Mouse (Mus musculus): ENCODE measurements around the gene Tmem202.

The Tmem202 gene

DNA sequence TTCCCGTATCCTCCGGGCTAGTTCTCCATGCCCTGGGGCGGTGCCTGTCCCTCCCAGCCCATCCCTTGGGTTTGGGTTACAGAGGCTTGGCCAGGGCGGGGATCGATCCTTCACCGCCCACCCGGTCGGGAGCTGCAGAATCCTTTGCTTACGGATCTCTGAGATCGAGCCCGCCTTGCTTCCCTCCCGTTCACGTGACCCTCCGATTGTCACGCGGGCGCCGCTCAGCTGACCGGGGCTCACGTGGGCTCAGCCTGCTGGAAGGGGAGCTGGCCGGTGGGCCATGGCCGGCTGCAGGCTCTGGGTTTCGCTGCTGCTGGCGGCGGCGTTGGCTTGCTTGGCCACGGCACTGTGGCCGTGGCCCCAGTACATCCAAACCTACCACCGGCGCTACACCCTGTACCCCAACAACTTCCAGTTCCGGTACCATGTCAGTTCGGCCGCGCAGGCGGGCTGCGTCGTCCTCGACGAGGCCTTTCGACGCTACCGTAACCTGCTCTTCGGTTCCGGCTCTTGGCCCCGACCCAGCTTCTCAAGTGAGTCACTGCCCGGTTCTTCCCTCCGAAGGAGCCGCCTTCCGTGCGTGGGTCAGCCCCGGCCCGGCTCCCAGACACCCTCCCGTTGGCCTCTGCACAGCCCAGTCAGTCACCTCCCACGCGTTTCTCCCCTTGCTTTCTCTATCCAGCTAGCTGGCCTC is at the start of gene Tmem202, which contains the start of gene Hexa:
Tmem202 (minus strand) TSS at position 407 of the 697 bp plus-strand sequence.
Hexa (plus strand) TSS at position 100 of the 697 bp plus-strand sequence.
- peak; percentile 73 for DNase-seq

DNA sequence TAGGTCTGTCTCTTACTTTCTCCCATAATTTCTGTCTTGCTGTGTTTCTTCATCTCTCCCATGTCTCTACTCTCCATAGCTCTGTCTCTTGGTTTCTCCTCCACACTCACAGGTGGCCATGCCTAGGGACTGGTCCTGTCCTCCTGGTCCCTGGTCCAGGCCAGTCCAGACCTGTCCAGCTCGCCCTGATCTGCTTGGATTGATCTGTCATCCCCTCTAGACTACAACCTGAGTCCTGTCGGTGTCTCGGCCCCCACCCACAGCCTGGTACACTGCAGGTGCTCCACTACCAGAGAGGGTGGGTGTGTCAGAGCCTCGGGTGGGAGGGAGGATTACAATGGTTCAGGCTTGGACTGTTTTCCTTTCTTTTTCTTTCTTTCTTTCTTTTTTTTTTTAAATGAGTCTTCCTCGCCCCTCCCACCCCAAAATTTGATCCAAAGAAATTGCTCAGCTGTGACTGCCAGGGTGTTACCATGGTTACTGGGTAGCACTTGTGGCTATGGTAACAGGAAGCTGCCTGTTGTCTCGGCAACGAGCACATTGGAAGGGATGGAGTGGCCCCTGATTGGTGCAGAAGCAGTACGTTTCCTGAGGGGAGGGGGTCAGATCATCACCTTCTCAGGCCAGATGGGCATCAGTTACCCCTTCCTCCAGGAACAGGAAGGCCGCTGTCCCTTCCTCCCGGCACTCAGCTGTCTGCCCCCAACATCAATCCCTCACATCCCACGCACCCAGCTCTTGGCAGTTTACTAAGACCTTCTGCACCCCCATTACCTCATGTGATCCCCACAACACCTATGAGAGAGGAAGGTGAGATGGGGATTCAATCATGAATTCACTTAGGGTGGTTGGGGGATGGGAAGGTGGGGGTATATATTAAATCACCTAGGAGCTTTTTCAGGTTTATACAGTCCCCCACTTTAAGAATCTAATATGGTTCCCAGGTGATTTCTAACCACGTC is 49.3 kb upstream of the Tmem202 start:
- DNase-seq: no peak

DNA sequence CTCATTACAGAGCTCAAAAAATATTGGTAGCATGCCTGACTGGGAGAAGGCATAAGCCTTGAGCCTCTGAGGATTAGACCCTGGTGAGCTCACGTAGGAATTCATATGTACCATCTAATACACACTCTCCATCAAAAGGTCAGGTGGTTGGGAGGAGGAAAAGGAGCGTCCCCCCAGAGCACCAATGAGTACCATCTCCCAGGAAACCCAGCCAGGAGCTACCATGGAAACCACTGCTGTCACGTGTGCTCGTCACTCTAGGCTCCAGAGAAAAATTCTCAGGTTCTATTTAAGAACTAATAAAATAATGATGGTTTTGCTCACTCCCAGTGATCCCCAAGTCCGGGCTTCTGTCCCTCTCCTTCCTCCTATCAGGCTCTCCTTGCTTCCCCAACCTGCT is 48.6 kb upstream of the Tmem202 start:
- DNase-seq: no peak

DNA sequence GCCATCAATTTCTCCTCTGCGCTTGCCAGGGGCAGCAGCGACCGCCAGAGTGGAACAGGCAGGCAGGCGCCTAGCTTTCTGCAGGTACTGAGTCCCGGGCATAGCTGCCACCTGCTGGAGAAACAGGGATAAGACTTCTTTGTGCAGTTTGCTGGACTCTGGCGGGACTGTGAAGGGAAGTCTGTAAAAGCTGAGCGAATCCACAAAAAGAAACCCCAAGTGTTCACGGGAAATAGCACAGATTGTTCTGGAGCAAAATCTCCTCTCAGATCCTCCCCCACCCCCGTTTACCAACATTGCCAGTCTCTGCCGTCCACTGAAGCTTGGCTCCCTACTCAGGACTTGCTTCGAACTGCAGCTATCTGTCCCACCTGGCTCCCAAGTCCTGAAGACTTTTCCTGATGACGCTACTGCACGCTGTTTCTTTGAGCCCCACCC is 45.2 kb upstream of the Tmem202 start:
- peak; percentile 76 for DNase-seq

DNA sequence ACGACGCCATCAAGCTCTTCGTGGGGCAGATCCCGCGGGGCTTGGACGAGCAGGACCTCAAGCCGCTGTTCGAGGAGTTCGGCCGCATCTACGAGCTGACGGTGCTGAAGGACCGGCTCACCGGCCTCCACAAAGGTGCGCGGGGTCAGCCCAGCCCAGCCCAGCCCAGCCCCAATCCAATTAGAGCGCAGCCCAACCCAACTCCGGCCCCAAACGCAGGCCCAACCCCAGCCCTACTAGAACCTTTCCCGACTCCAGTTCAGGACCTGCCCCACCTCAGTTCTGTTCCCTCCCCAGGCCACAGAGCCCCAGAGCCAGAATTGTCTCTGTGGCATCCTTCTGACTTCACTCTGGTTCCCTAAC is 38.8 kb upstream of the Tmem202 start:
- DNase-seq: no peak

DNA sequence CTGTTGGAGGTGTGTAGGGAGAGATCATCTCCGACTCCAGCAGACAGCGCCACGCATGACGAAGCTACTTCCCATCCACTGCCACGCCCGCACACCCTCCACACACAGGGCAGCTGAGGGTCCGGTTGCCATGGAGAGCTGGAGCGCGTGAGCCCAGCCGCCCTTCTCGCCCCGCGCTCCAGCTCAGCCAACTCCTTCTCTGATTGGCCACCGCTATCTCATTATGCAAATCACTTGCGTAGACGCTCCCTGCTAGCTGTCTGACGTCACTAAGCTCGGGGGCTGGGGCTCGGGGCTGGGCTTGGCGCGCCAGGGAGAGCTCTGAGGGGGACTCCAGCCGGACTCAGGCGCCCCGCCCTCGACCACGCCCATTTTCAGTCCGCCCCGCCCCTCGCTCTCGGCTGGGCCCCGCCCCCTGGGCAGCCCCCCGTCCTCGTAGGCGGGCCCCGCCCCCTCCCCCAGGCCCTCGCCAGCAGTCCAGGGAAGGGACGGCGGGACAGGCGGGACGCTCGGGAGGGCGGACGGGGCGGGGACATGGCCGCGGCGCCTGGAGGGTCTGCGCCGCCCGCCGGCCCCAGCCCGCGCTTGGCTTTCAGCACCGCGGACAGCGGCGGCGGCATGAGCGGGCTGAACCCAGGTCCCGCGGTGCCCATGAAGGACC is 38.3 kb upstream of the Tmem202 start, which contains the start of gene Celf6:
Celf6 (plus strand) TSS at position 74 of the 661 bp plus-strand sequence.
- DNase-seq: peak; percentile 89

DNA sequence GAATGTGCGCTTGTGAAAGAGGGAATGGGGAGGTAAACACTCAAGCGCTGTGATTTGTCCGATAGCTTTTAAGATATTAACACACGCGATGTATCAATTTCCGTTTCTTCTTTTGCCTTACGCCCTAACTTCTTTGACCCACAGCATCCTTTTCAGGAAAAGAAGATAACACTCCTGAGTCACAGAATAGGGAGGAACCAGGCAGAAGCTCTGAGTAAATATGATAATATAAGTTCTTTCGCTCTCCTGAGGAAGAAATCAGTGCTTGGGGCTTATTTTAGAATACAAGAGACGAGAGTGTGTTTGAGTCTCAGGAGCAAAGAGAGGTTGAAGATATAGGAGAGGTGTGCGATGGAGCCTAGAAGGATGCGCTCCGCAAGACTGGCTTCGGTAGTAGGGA is 37.8 kb upstream of the Tmem202 start:
- no peak for DNase-seq

DNA sequence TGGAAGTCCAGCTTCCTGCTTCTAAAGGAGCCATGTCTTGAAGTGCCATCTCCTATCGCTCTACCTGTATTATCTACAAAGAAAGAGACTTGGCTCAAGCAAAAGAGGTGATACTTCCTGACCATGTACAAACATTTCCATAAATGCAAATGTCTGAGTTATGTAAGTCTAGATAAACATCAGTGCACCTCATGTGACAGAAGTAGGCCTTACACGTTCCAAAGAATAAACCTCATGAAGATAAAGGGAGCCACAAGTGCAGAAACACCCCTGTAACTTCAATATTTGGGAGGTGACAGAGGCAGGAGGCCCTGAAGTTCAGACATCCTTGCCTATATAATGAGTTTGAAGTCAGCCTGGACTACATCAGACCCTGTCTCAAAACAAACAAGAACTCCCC is 32.2 kb upstream of the Tmem202 start:
- DNase-seq: no peak

DNA sequence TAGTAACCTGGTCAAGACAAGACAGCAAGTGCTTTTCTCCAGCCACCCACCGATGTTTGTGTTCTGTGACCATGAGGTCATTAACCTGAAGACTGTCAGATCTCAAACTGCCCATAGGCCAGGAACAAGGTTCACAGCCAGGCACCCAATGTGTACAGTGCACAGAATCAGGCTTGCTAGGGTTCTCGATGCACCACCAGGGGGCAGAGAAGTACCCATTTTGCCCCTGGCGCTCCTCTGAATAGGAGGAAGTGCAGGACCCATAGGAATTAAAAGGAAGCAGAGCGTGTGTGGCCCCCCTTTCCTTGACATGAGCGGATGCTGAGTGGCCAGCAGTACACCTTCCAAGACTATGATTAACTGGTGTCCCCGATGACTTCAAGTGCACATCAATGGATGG is 27.5 kb upstream of the Tmem202 start:
- peak; percentile 74 for DNase-seq

DNA sequence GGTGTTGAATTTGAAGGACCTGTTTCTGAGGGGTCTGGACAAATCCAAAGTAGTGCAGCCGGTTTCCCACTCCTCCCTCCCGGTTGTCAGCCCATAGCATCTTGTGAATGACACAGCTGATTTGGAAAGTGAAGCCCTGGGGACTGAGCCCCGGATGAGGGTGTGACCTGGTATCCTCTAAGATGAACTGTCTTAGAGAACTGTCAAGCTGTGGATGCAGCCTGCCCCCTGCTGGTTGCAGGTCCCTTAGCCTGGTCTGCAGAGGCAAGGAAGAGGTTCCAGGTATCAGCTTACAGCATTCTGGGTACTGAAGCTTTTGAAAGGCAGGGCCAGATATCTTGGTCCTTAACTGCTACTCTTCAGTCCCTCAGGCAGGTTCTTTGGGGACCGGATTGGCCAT is 26.0 kb upstream of the Tmem202 start:
- peak; percentile 90 for DNase-seq

DNA sequence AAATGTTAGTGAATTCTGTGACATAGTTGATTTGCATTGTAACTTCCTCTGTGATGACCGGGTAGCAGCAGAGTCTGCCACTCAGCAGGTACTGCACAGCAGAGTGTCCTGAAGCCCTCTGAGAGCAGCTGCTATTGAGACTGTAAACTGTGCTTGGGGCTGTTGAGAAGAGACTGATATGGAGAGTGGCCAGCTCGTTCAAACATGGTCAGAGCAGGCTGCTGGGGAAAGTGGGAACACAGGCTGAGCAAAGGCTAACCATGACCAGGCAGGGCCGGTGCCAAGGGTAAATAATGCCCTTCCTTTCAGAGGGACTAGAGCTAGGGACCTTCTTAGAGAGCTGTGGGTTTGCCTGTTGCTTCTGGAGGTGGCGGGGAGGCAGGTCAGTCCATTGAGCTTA is 14.1 kb upstream of the Tmem202 start:
- no peak for DNase-seq

DNA sequence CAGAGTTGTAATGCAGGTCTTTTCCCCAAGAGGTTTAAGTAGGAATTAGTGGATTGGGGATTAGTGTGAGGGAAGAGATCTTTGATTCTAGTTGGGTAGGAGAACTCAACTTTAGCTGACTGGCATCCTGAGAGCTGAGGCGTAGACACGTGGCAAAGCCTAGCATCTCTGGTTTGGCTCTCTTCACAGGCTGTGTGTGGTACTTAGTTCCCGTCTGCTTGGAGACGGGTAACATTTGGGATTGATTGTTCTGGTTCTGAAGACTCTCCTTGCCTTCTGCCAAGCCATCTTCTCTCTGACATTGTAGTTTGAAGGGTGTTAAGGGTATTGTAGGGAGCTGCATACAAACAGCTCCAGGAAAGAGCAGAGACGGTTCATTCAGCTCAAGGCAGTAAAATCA is 13.0 kb upstream of the Tmem202 start:
- DNase-seq: no peak

DNA sequence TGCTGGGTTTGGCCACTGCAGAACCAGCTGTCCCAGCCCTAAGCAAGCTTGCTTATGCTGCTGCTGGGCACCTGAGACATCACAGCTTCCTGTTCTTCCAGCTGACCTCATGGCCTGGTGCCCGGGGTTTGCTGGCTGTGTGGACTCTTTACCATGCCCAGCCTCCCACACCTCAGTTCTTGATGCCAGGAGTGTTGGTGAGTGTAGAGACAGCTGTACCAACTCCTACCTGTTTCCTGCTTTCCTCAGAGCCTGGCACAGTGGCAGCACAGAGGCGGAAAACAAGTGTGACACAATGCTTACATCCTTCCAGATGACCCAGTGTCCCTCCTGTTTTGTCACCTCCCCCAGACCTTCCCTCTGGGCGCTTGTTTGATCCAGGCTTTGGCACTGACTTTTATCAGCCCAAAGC is 12.0 kb upstream of the Tmem202 start:
- DNase-seq: no peak

DNA sequence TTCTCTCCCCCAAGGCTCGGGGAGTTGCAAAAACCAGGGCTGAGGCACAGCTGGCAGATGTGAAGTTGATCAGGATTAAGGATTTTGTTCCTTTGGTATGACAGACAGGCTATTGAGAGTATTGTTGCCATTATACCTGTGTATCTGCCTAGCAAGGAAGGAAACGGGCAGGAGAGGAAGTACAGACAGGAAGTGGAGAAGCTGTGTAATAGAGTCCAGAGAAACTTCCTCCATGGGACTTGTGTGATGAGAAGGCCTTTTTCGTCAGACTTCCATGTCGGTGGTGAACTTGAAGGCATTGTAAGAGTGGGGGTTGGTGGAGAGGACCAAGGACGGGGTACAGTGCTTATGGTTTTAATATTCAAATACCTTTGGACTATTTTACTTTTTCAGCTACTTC is 11.4 kb upstream of the Tmem202 start:
- no peak for DNase-seq

DNA sequence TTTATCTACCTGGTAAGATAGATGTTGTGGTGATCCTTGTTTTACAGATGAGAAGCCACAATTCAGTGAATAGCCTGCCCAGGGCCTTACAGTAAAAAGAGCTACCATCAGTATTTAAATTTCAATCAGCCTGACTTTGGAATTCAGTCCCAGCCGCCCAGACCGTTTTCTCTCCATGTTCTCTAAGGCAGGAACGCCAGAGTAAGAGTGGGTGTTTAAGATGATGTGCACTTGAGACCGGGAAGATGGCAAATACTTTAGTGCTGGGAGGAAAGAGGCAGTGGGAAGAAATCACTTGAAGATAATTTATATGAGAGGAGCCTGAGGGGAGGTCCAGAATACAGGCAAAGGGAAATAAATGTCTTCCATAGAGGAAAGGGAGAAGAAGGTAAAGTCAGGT is 10.4 kb upstream of the Tmem202 start:
- no peak for DNase-seq

DNA sequence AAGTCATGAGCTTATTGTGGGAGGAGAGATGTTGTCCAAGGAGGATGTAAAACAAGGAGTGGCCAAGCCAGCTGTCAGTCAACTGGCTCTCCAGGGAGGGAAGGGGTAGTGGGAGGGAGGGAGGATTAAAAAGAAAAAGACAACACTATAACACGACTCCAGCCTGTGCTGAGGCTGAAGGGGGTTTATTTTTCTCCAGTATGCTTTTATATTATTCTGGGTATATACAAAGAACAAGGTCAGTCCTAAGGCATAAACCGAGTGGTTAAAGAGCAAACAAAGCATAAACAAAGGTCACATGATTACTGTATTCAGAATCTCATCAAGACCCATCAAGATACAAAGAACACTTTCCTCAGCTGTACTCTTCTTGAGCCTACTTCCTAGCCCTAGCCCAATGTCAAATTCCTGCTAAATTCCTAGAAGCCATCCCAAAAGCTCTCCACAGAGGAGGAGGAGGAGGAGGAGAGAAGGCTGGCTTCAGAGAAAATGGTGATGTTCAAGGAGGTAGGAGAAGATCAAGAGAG is 9.4 kb upstream of the Tmem202 start:
- no peak for DNase-seq

DNA sequence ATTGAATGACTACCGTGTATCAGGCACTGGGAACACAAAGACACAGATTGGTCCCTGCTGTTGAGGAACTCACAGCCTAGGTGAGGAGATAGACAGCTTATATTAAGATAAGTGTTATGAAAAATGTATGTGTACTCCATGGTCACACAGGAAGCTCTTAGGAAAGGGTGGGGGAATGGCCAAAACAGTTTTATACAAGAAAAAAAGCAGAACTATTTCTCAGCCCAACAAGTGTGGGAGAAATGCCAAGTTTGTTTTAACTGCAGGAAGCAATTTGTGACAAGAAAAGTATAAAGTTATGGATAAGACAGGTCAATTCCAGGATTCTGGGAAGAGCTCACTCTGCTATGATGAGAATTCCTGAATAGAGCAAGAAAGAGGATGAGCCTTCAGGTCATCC is 8.2 kb upstream of the Tmem202 start:
- no peak for DNase-seq

DNA sequence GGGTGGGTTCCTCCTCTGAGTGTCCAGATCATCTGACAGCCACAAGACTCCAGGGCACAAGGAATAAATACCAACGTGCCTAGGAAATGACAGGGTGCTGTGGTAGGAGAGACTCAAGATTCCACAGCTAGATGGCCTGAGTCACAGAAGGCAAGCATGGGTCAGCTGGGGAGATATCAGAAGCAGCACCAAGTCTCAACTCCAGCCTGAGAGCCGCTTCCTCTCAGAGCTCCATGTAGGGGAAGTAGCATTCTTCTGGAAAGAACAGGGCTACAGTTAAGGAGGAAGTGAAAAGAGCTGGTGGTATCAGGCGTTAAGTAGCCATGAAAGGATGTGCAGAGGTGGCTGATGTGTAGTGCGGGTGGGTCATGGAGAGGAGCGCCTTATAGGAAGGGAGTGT is 5.1 kb upstream of the Tmem202 start:
- no peak for DNase-seq

DNA sequence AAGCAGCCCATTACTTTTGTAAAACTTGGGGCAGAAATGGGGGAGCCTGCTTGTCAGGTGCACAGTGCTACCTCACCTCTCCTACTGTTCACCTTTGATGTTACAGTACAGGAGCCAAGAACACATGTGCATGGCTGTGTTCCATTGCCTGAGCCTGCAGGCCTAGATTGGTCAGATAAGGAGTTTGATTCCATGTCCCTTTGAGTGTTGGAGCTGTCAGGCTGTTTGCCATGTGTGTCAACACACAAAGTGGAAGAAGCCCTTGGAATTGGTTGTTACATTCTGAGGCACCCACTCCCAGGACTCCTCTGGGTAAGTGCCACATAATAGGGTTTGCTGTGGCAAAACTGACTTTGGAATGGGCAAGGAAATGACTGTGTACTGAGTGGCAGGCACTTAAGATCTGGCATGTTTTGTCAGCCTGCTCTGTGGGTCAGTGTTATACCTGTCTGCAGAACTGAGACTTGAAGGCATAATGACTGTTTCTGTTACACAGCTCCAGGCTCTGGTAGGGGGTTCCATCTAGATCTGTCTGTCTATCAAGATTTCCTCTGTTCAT is 3.2 kb upstream of the Tmem202 start:
- no peak for DNase-seq

DNA sequence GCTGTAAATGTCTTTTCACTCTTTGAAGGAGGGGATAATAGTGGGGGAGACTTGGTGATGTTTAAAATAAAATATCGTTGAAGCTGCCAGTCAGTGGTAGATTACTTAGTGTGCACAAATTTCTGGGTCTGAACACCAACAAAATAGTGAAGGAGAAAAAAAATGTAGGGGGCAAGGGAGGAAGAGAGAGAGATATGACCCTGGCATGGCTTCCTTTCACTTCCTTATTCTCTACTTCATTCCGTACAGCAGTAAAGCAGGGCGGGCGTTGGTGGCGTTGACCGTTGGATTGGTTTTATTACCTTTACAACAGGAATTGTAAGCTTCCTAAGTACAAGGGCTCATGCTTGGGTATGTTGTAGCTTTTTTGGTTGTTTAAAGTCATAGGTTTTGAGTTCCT is 2.0 kb upstream of the Tmem202 start:
- DNase-seq: no peak

DNA sequence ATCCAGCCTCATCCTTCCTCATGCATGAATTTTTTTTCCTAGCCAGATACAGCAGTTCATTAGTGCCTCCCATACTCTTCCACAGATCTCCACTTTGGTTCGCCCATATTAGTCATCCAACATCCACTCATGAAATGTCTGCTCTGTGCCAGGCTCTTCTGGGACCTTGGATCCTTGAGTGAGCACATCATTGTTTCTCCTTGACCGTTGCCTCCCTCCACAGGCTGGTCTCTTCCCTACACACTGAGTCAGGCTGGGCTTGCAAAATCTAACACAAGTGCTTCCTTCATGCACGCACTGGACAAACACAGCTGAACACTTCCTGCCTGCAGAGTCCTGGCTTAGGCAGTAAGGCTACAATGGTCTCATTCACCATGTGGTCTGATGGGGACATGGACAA is 2.0 kb downstream of the Tmem202 start:
- no peak for DNase-seq

DNA sequence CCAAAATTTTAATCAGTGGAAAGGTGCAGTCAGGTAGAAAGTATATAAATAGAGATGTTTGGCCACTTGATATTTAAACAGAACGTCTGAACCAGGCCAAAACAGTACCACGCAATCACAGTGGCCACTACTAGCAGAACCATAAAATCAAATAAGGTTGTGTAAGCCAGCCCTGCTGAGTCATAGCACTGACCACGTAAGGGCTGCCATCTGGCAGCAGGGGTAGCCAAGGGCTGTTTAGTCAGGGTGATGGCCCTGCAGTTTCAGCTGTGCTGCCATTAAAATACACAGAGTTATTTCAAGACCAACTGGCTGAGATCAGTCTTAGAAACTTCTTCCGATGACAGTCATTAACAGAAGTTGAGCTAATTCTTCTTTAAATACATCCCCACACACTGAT is 5.8 kb downstream of the Tmem202 start:
- no peak for DNase-seq

DNA sequence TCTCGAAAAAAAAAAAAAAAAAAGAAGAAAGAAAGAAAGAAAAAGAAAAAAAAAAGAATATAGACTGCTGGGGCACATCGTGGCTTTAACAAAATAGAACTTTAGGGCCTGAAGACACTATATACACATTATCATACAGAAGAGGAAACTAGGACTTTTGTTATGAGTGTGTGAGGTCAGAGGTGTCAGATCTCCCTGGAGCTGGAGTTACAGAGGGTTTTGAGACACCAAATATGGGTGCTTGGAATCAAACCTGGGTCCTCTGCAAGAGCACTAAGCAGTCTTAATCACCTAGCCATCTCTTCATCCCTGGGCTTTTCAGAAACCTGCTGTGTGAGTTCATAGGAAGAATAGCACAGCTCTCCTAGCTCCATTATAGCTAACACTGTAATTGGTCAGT is 6.2 kb downstream of the Tmem202 start:
- DNase-seq: no peak
